Mouse (Mus musculus) forebrain, embryonic 16.5 days (tissue): ENCODE measurements at regions not wholly inside any gene's neighbourhood (a gene's known extent, or its start where the extent isn't known, plus 50 kb on each side); places are given as distances from the start of the nearest gene placed in this dataset.

Experiments
- ATAC-seq: fragments of 200-750 bp; cut with Nextera tagmentation; 2 replicates; pipeline ENCODE4 v1.8.0; 2017; ENCODE audit warnings: mild to moderate bottlenecking, moderate library complexity
- H3K27ac ChIP-seq: fragments of 300-500 bp; sonication (generic); 2 replicates; pipeline ENCODE4 v1.5.1; 2014; ENCODE audit warnings: low read length, control low read depth
- H3K27me3 ChIP-seq: fragments of 300-500 bp; sonication (generic); replicated peaks from 2 replicates; pipeline ENCODE4 v1.6.1; 2014; ENCODE audit warnings: low read length; ENCODE audit not compliant: control insufficient read depth, insufficient read depth
- H3K36me3 ChIP-seq: fragments of 300-500 bp; sonication (generic); 2 replicates; pipeline ENCODE4 v1.6.1; 2014; ENCODE audit not compliant: control insufficient read depth, insufficient read depth
- H3K4me1 ChIP-seq: fragments of 300-500 bp; sonication (generic); replicated peaks from 2 replicates; pipeline ENCODE4 v1.6.1; 2014; ENCODE audit warnings: low read length; ENCODE audit not compliant: control insufficient read depth, insufficient read depth
- H3K4me2 ChIP-seq: fragments of 300-500 bp; sonication (generic); 2 replicates; pipeline ENCODE4 v1.6.1; 2014; ENCODE audit warnings: mild to moderate bottlenecking, low read length, control low read depth
- H3K4me3 ChIP-seq: fragments of 300-500 bp; sonication (generic); replicated peaks from 2 replicates; pipeline ENCODE4 v1.5.1; 2014; ENCODE audit warnings: mild to moderate bottlenecking, low read length, control low read depth
- H3K9ac ChIP-seq: fragments of 300-500 bp; sonication (generic); replicated peaks from 2 replicates; pipeline ENCODE4 v1.6.1; 2014; ENCODE audit warnings: low read depth, low read length, control low read depth
- H3K9me3 ChIP-seq: fragments of 300-500 bp; sonication (generic); 2 replicates; pipeline ENCODE4 v1.6.1; 2016; ENCODE audit warnings: low read length; ENCODE audit not compliant: control insufficient read depth
- WGBS: fragments of 180-500 bp; shearing (Covaris S2); extraction: QIAGEN DNeasy Blood & Tissue Kit; methylation state at CpG from one replicate; pipeline ENCODE4 v1.1.7; 2014; 5-methylcytosine and 5-hydroxymethylcytosine counted together

DNA sequence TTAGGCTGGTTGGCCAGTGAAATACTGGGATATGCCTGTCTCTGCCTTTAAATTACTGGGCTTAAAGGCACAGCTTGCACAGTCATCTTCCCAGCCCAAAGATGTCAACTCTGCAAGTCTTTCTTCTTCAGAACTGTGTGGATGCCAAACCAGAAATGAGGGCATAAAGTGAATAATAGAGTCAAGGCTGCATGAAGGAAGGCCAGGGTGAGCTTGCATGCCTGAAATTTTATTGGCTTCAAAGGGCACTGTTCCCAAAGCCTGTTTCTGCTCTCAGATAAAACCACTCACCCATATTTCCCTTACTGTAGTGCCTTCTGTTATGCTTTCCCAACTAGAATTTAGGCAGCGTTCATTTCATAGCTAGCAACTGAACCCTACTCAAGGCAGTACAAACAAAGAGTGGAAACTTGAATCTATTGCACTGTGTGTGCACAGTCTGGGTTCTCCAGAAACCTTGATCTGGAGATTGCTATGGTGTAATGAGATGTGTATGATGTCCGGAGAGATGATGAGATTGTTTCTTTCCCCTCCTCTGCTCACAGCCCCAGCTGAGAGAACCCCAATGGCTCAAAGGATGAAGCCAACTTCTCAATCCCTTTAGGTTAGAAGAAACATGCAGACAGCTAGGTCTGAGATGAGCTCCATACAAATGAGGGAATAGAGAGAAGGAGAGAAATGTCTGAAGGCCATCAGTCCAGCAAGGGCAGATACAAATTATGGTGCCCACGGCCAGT, 529.7 kb downstream of the 1810013L24Rik start:
- no peak overlapping the region for H3K9ac ChIP-seq
- no peaks in the 10 kb centered on the region for H3K27me3 ChIP-seq
- no peak overlapping the region for H3K27ac ChIP-seq
- over 99% methylated on average over 3 of the region's 3 CpGs for WGBS
- ATAC-seq: no peak
- H3K9me3 ChIP-seq: no peaks in the 10 kb centered on the region
- no peaks in the 10 kb centered on the region for H3K36me3 ChIP-seq
- no peak overlapping the region for H3K4me2 ChIP-seq
- H3K4me3 ChIP-seq: no peak overlapping the region
- peaks cover under 1% of the 10 kb centered on the region; the same call in 1 of the 2 replicates for H3K4me1 ChIP-seq

DNA sequence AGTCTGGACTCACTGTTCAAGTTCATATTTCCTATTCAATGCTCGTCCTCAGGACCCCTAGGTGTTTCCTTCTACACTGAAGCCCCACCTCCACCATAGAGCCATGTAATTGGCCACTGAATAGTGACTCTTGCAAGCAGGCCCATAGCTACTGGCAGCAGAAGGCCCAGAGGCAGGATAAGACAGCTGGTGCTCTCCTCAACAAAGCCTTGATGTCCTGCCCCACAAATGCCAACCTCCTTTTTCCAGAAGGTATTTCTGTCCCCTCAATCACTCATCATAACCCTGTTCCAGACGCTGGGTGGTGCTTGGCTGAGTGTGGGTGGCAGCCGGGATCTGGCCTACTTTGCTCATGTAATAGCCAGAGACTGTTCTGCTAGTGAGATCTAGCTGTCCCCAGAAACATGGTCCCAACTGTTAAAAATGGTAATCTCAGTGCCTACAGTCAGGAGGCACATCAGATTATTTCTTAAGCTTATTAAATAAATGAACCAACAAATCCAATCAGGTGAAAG, 530.9 kb downstream of the 1810013L24Rik start:
- Histone ChIP-seq H3K27me3 (no peaks in the 10 kb centered on the region), H3K9ac (no peak overlapping the region), H3K9me3 (no peaks in the 10 kb centered on the region), H3K36me3 (no peaks in the 10 kb centered on the region), H3K4me2 (no peak overlapping the region), H3K4me1 (no peaks in the 10 kb centered on the region), H3K27ac (no peak overlapping the region), H3K4me3 (no peak overlapping the region)
- ATAC-seq: no peak
- 64% methylated on average over 3 of the region's 3 CpGs for WGBS

DNA sequence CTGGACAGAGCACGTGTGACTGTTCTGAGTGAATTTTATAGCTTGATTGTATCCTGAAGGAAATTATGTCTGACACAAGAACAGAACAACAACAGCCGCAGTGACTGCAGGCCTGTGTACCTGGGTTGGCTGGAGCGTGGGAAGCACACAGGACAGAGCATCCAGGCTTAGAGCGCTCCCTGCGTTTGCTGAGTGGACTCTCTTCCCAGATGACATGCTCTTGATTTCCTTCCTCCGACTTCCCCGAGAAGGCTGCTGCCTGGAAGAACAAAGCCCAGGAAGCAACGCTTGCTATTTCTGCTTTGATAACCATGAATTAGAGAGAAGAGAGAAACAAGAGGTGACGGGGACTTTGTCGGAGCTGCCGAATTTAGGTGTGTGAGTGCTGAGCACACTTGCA, 532.2 kb downstream of the 1810013L24Rik start:
- Histone ChIP-seq H3K36me3 (no peaks in the 10 kb centered on the region), H3K27ac (no peak overlapping the region), H3K9ac (no peak overlapping the region), H3K4me3 (no peak overlapping the region), H3K9me3 (no peaks in the 10 kb centered on the region), H3K27me3 (no peaks in the 10 kb centered on the region), H3K4me2 (no peak overlapping the region), H3K4me1 (no peaks in the 10 kb centered on the region)
- no peak for ATAC-seq
- WGBS: 64% methylated on average over 11 of the region's 11 CpGs

DNA sequence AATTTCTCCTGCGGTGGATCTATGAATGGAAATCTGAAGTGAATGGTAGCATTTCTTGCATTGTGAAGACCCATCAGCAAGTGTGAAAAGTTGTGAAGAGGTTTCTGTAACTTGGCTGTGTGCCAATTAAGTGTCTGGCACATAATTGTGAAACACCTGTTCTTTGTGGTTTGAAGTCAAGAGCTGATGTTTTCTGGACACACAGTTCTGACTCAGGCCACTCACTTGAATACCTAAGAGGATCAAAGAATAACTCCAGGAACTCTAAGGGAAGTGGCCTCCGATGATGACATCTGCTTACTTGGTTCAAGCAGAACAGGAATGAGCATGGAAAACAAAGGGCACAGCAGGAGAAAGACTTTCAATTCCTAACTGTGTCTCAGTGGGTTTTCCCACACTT, 534.2 kb downstream of the 1810013L24Rik start:
- Histone ChIP-seq H3K36me3 (no peaks in the 10 kb centered on the region), H3K4me1 (no peaks in the 10 kb centered on the region), H3K4me2 (no peak overlapping the region), H3K27ac (no peak overlapping the region), H3K9ac (no peak overlapping the region), H3K27me3 (no peaks in the 10 kb centered on the region), H3K9me3 (no peaks in the 10 kb centered on the region), H3K4me3 (no peak overlapping the region)
- 20% methylated on average over 2 of the region's 2 CpGs for WGBS
- no peak for ATAC-seq

DNA sequence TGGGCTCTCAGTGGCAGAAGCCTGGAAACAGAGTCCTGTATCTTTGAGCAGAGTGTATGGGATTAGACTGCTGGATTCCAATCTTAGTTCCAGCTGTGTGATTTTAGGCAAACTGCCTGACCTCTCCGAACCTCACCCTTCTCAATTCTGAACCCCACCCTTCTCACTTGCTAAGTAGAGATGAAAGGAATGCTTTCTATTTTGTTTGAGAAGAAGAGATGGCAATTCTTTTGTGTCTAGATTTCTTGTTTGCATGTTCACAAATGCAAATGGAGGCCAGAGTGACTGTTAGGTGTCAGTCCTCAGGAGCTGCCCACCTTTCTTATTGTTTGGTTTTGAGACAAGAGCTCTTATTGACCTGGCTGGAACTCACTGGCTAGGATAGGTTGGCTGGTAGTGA, 561.1 kb downstream of the 1810013L24Rik start:
- Histone ChIP-seq H3K4me2 (no peak overlapping the region), H3K27me3 (no peaks in the 10 kb centered on the region), H3K9ac (no peak overlapping the region), H3K4me3 (no peak overlapping the region), H3K36me3 (no peaks in the 10 kb centered on the region), H3K9me3 (no peaks in the 10 kb centered on the region), H3K27ac (no peak overlapping the region), H3K4me1 (no peaks in the 10 kb centered on the region)
- 38% methylated on average over 1 of the region's 1 CpGs for WGBS
- ATAC-seq: no peak

DNA sequence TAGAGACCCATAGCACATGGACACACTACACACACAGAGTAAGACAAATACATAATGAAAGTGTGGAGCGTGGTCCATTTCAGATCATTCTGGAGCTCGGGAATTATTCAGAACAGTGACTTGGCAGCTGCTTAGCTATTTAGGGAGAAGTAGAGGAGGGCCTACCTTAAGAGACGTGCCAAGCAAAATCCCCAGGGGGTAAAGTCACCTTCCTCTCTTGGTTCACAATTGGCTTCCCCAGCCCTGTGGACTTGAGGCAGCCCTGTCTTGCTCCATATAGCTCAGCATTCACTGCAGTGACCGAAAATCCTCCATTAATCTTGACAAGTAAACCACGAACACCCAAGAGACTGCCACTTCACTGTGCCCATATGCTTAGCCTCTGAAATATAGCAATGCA, 574.8 kb downstream of the 1810013L24Rik start:
- WGBS: 76% methylated on average over 5 of the region's 5 CpGs
- Histone ChIP-seq H3K4me2 (no peak overlapping the region), H3K4me1 (no peaks in the 10 kb centered on the region), H3K4me3 (no peak overlapping the region), H3K9me3 (no peaks in the 10 kb centered on the region), H3K27ac (no peak overlapping the region), H3K27me3 (no peaks in the 10 kb centered on the region), H3K9ac (no peak overlapping the region), H3K36me3 (no peaks in the 10 kb centered on the region)
- ATAC-seq: no peak

DNA sequence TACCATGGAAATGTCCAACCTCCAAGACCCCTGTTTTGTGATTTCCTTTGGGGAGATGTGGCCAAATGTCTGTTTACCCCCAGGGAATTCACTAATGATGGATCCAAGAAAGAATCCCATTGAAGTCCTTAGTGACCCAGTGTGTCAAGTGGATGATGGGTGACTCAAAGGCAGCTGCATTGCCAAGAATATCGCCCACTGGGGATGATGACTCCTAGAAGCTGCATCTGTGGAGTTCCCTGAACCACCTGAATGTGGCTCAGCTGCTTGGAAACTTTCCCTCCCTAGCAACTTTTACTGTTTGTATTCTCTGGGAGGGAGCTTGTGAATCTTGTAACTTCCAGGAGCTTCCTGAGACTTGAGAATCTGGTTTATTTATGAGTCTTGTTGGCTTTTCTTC, 578.3 kb downstream of the 1810013L24Rik start:
- Histone ChIP-seq H3K27ac (no peak overlapping the region), H3K9me3 (no peaks in the 10 kb centered on the region), H3K4me1 (no peaks in the 10 kb centered on the region), H3K4me2 (no peak overlapping the region), H3K4me3 (no peak overlapping the region), H3K36me3 (no peaks in the 10 kb centered on the region), H3K9ac (no peak overlapping the region), H3K27me3 (no peaks in the 10 kb centered on the region)
- 85% methylated on average over 1 of the region's 1 CpGs for WGBS
- ATAC-seq: no peak

DNA sequence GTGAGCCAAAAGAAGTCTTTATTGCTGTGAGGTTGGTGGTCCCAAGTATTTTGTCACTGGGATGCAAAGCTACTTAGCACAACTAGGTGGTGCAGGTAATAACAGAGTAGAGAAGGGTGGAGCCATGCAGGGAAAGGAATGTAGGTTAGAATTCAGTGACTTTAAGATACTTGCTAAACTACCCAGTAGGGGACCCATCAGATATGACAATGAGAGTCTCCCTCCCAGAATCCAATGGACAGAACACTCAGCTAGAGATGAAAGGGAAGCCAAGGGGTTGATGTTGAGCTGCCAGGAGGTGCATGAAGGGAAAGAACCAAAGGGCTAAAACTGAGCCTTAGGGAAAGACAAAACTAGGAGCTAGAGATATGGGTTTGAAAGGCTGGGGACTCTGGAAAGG, 564.9 kb downstream of the Grin2a start:
- Histone ChIP-seq H3K9ac (no peak overlapping the region), H3K36me3 (no peaks in the 10 kb centered on the region), H3K27me3 (no peaks in the 10 kb centered on the region), H3K27ac (no peak overlapping the region), H3K4me1 (no peaks in the 10 kb centered on the region), H3K9me3 (no peaks in the 10 kb centered on the region), H3K4me2 (no peak overlapping the region), H3K4me3 (no peak overlapping the region)
- no peak for ATAC-seq

DNA sequence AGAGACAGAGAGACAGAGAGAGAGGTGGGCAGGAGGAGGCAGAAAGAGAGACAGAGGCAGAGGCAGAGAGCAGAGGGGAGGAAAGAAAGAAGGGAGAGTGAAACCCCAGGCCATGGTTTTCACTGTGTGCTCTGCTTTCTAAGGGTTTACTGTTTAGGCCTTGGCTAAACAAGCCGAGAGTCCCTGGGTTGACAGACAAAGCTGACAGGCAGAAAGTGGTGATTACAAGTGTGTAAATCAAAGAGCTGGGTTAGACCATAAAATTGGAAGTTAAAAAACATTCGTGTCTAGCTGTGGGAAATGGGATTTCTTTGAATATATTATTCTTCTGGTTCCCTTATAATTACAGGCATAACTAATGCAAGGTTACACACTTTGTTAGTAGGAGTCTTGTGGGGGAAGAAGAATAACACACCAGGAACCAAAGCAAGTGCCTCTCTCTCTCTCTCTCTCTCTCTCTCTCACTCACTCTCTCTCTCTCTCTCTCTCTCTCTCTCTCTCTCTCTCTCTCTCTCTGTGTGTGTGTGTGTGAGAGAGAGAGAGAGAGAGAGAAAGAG, 556.0 kb downstream of the Grin2a start:
- Histone ChIP-seq H3K27ac (no peak overlapping the region), H3K4me2 (no peak overlapping the region), H3K4me3 (no peak overlapping the region), H3K27me3 (no peaks in the 10 kb centered on the region), H3K4me1 (no peaks in the 10 kb centered on the region), H3K36me3 (no peaks in the 10 kb centered on the region), H3K9ac (no peak overlapping the region), H3K9me3 (no peaks in the 10 kb centered on the region)
- WGBS: 27% methylated on average over 2 of the region's 2 CpGs
- no peak for ATAC-seq
